Mouse (Mus musculus): ENCODE data around the gene Pcif1.

Pcif1 gene

GRCm38 (mm10) chr2:164891908-164892695 lies 13.0 kb downstream of the Pcif1 start:
- CTCF ChIA-PET, result interaction anchor here (0.6 kb wide), 1 partner anchor 620 kb away, joined by 3 read pairs; no protein-coding TSS in a partner anchor

- CTCF ChIA-PET, result interaction anchor here (0.6 kb wide), 1 partner anchor 619 kb away, joined by 3 read pairs; no protein-coding TSS in a partner anchor
These were observed 13.7 kb downstream of the Pcif1 start for GRCm38 (mm10) chr2:164892696-164893216.

- CTCF ChIA-PET, result interaction anchor here (0.6 to 0.9 kb wide), 3 partner anchors 24 to 760 kb away, joined by 3 to 4 read pairs (median 4); no protein-coding TSS in a partner anchor
These were observed 14.9 kb downstream of the Pcif1 start for GRCm38 (mm10) chr2:164894048-164894447.

GRCm38 (mm10) chr2:164894644-164895043 lies 15.5 kb downstream of the Pcif1 start:
- CTCF ChIA-PET, result interaction anchor here (0.6 to 0.7 kb wide), 4 partner anchors 23 to 760 kb away, joined by 3 to 10 read pairs (median 4); no protein-coding TSS in a partner anchor

- CTCF ChIA-PET, result no interaction called here
These were observed 16.8 kb downstream of the Pcif1 start for GRCm38 (mm10) chr2:164895885-164896284.

- CTCF ChIA-PET, result no interaction called here
These were observed 18.9 kb downstream of the Pcif1 start for GRCm38 (mm10) chr2:164898008-164898407.

- CTCF ChIA-PET, result no interaction called here
These were observed 19.9 kb downstream of the Pcif1 start for GRCm38 (mm10) chr2:164899034-164899433.

- CTCF ChIA-PET, result interaction anchor here (0.6 kb wide), 1 partner anchor 131 kb away, joined by 4 read pairs; no protein-coding TSS in a partner anchor
These were observed 20.8 kb downstream of the Pcif1 start for GRCm38 (mm10) chr2:164899723-164900459.

GRCm38 (mm10) chr2:164901380-164901779 lies 22.3 kb downstream of the Pcif1 start:
- CTCF ChIA-PET, result no interaction called here

GRCm38 (mm10) chr2:164903496-164903895 lies 24.4 kb downstream of the Pcif1 start:
- CTCF ChIA-PET, result no interaction called here

- CTCF ChIA-PET, result interaction anchor here (0.6 kb wide), 1 partner anchor 117 kb away, joined by 3 read pairs; no protein-coding TSS in a partner anchor
These were observed 27.0 kb downstream of the Pcif1 start for GRCm38 (mm10) chr2:164906071-164906470.

- CTCF ChIA-PET, result no interaction called here
These were observed 28.4 kb downstream of the Pcif1 start for GRCm38 (mm10) chr2:164907511-164907910.

GRCm38 (mm10) chr2:164908011-164908410 lies 28.9 kb downstream of the Pcif1 start:
- CTCF ChIA-PET, result interaction anchor here (1.0 kb wide), 1 partner anchor 15 kb away, joined by 3 read pairs; no protein-coding TSS in a partner anchor

GRCm38 (mm10) chr2:164909100-164909499 lies 30.0 kb downstream of the Pcif1 start:
- CTCF ChIA-PET, result interaction anchor here (1.0 kb wide), 1 partner anchor 14 kb away, joined by 3 read pairs; no protein-coding TSS in a partner anchor

- CTCF ChIA-PET, result no interaction called here
These were observed 30.4 kb downstream of the Pcif1 start for GRCm38 (mm10) chr2:164909542-164909941.

- CTCF ChIA-PET, result interaction anchor here (0.8 kb wide), 1 partner anchor 8 kb away, joined by 3 read pairs; no protein-coding TSS in a partner anchor
These were observed 31.4 kb downstream of the Pcif1 start for GRCm38 (mm10) chr2:164910360-164911061.

GRCm38 (mm10) chr2:164911086-164912048 lies 32.3 kb downstream of the Pcif1 start, which contains the start of gene Zfp335:
Gene Zfp335, minus strand, starts transcription at chr2:164911757.
- CTCF ChIA-PET, result interaction anchor here (0.8 kb wide), 1 partner anchor 9 kb away, joined by 3 read pairs; no protein-coding TSS in a partner anchor

- CTCF ChIA-PET, result no interaction called here
These were observed 33.0 kb downstream of the Pcif1 start for GRCm38 (mm10) chr2:164912151-164912550.

- CTCF ChIA-PET, result interaction anchor here (1.6 kb wide), 1 partner anchor 36 kb away, joined by 4 read pairs; no protein-coding TSS in a partner anchor
These were observed 33.8 kb downstream of the Pcif1 start for GRCm38 (mm10) chr2:164912749-164913427.

Data from spleen, embryonic (tissue).